Mouse (Mus musculus) liver, embryonic 11.5 days (tissue): ENCODE measurements around the gene Agrp. TPM values are rescaled to one million over a fixed set of nuclear protein-coding genes. Genes with fewer than 3 reads are reported as not detected.
A peak's percentile ranks its signal among the peaks of the same experiment; 100 is the strongest.

Source experiments
- ATAC-seq: fragments of 200-750 bp; cut with Nextera tagmentation; replicated peaks from 2 replicates; pipeline ENCODE4 v1.8.0; 2017; ENCODE audit warnings: moderate number of reproducible peaks, mild to moderate bottlenecking, moderate TSS enrichment, moderate library complexity; ENCODE audit not compliant: low FRiP score
- DNase-seq: peaks from one replicate; pipeline ENCODE4 v3.0.0-alpha.2; 2017; ENCODE audit warnings: low spot score
- H3K27ac ChIP-seq: fragments of 300-500 bp; sonication (generic); 2 replicates; pipeline ENCODE4 v1.5.1; 2014; ENCODE audit warnings: mild to moderate bottlenecking, low read depth, low read length, control low read depth
- H3K27me3 ChIP-seq: fragments of 300-500 bp; sonication (generic); replicated peaks from 2 replicates; pipeline ENCODE4 v1.6.1; 2014; ENCODE audit warnings: low read length, mixed read lengths; ENCODE audit not compliant: control insufficient read depth, insufficient read depth
- H3K36me3 ChIP-seq: fragments of 300-500 bp; sonication (generic); 2 replicates; pipeline ENCODE4 v1.6.1; 2014; ENCODE audit warnings: mild to moderate bottlenecking, low read length, moderate library complexity, mixed read lengths; ENCODE audit not compliant: control insufficient read depth, insufficient read depth
- H3K4me1 ChIP-seq: fragments of 300-500 bp; sonication (generic); replicated peaks from 2 replicates; pipeline ENCODE4 v1.6.1; 2014; ENCODE audit warnings: low read length, mixed read lengths; ENCODE audit not compliant: control insufficient read depth, insufficient read depth
- H3K4me2 ChIP-seq: fragments of 300-500 bp; sonication (generic); 2 replicates; pipeline ENCODE4 v1.6.1; 2014; ENCODE audit warnings: mild to moderate bottlenecking, control low read depth, moderate library complexity
- H3K4me3 ChIP-seq: fragments of 300-500 bp; sonication (generic); 2 replicates; pipeline ENCODE4 v1.5.1; 2014; ENCODE audit warnings: low read depth, low read length, control low read depth
- H3K9ac ChIP-seq: fragments of 300-500 bp; sonication (generic); 2 replicates; pipeline ENCODE4 v1.6.1; 2014; ENCODE audit warnings: low read depth, low read length, control low read depth
- H3K9me3 ChIP-seq: fragments of 300-500 bp; sonication (generic); 2 replicates; pipeline ENCODE4 v1.6.1; 2016; ENCODE audit warnings: low read length, inconsistent platforms, mixed read lengths; ENCODE audit not compliant: control insufficient read depth
- WGBS: fragments of 180-500 bp; shearing (Covaris S2); extraction: QIAGEN DNeasy Blood & Tissue Kit; methylation state at CpG from one replicate; pipeline ENCODE4 v1.1.7; 2014; 5-methylcytosine and 5-hydroxymethylcytosine counted together
- polyA plus RNA-seq: library from polyadenylated mRNA; unstranded; fragments of >200 nt; fragmentation: Nextera tagmentation; extraction: Ambion mirVana; gene quantifications from 2 replicates; pipeline ENCODE4 v1.2.1, GENCODE M21; 2014

Gene Agrp
- 0.53 TPM in 1 of 2 replicates, not detected in the other for polyA plus RNA-seq

- under 1% methylated on average over 63 of the region's 63 CpGs for WGBS
- no peaks in the 10 kb centered on the region for H3K36me3 ChIP-seq
- ATAC-seq (peak; percentile 21), DNase-seq (peak; percentile 72)
- H3K4me3 ChIP-seq: peak within 1 kb of the TSS; percentile 93
- H3K9me3 ChIP-seq: no peaks in the 10 kb centered on the region
- no peaks in the 10 kb centered on the region for H3K27me3 ChIP-seq
- peaks cover 17% of the 10 kb centered on the region for H3K4me1 ChIP-seq
- H3K9ac ChIP-seq: peak within 1 kb of the TSS; percentile 93
- peak within 1 kb of the TSS; percentile 83 for H3K4me2 ChIP-seq
- H3K27ac ChIP-seq: peak within 1 kb of the TSS; percentile 100
These were observed at the start of gene Agrp for GRCm38 (mm10) chr8:105636963-105637510. Agrp (minus strand) TSS chr8:105637393.

DNA sequence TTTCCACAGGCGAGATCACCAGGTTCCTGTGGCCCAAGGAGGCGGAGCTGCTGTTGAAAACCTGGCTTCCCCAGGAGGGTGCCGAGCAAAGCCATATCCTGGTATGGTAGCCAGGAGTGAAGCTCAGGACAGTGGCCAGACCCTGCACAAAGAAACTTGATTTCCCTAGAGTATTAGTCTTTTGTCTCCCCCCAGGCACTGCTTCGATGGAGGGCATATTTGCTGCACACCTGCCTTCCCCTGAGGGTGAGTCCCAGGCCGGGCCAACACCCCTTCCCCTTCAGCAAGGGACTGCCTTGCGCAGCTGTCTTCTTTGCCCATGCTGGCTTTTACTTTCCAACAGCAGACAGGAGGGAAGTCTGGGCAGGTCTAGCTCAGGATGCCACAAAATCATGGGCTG lies 49.4 kb upstream of the Agrp start:
- Histone ChIP-seq H3K4me2 (no peak overlapping the region), H3K9me3 (no peaks in the 10 kb centered on the region), H3K9ac (no peak overlapping the region), H3K27ac (no peak overlapping the region), H3K27me3 (no peaks in the 10 kb centered on the region), H3K4me3 (no peak overlapping the region), H3K36me3 (peaks cover 15% of the 10 kb centered on the region; the same call in 1 of the 2 replicates), H3K4me1 (peaks cover 10% of the 10 kb centered on the region)
- no peak for ATAC-seq
- DNase-seq: no peak
- WGBS: 68% methylated on average over 6 of the region's 6 CpGs

GRCm38 (mm10) chr8:105685796-105686308 lies 48.7 kb upstream of the Agrp start, which contains the start of gene Carmil2:
Carmil2 (plus strand) TSS chr8:105686274.
- H3K9ac ChIP-seq: no peak within 1 kb of the TSS
- H3K9me3 ChIP-seq: no peaks in the 10 kb centered on the region
- H3K4me1 ChIP-seq: peaks cover 10% of the 10 kb centered on the region
- DNase-seq (no peak), ATAC-seq (peak; percentile 54; the same call in 1 of the 2 replicates)
- peaks cover 18% of the 10 kb centered on the region for H3K36me3 ChIP-seq
- peak within 1 kb of the TSS; percentile 51 for H3K4me2 ChIP-seq
- H3K4me3 ChIP-seq: peak within 1 kb of the TSS; percentile 18; the same call in 1 of the 2 replicates
- 6% methylated on average over 26 of the region's 26 CpGs for WGBS
- no peak within 1 kb of the TSS for H3K27ac ChIP-seq
- H3K27me3 ChIP-seq: no peaks in the 10 kb centered on the region

DNA sequence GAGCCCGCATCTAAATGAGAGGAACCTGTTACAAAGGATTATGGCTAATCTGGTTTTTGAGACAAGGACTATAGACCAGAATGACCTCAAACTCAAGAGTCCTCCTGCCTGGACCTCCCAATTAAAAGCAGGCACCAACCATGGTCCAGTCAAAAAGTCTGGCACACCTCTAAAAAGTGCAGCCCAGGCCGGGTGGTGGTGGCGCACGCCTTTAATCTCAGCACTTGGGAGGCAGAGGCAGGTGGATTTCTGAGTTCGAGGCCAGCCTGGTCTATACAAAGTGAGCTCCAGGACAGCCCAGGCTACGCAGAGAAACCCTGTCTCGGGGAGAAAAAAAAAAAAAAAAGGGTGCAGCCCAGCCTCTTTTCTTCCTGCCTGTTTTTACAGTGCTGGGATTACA lies 48.1 kb upstream of the Agrp start:
- Histone ChIP-seq H3K4me2 (peak overlapping the region; percentile 51; the same call in 1 of the 2 replicates), H3K9ac (no peak overlapping the region), H3K9me3 (no peaks in the 10 kb centered on the region), H3K4me3 (no peak overlapping the region), H3K27me3 (no peaks in the 10 kb centered on the region), H3K36me3 (peaks cover 22% of the 10 kb centered on the region), H3K27ac (no peak overlapping the region), H3K4me1 (peaks cover 10% of the 10 kb centered on the region)
- WGBS: 66% methylated on average over 7 of the region's 7 CpGs
- DNase-seq: no peak
- 0 out of 2 replicates have a peak, but pooled peaks have one; percentile 4 for ATAC-seq

DNA sequence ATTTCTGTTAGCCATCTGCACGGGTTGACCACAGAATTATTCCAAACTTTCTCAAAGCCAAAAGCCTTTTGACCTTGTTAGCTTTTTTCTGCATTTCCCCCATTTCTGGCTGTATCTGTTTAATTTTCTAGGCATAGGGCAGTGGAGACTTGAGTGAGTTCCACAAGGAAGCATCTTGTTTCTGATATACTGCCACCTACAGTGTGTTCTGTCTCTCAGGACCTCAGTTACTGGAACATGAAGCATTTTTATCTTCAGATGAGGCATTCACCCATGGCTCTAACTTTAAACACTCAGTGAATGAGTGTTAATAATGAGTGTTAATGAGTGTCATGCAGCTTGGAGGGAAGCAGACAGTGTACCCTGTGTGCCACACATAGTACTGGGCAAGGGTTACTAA lies 40.7 kb upstream of the Agrp start:
- H3K4me2 ChIP-seq: no peak overlapping the region
- H3K4me3 ChIP-seq: no peak overlapping the region
- no peaks in the 10 kb centered on the region for H3K27me3 ChIP-seq
- DNase-seq (no peak), ATAC-seq (no peak)
- WGBS: 81% methylated on average over 1 of the region's 1 CpGs
- peaks cover 58% of the 10 kb centered on the region for H3K36me3 ChIP-seq
- no peaks in the 10 kb centered on the region for H3K9me3 ChIP-seq
- no peak overlapping the region for H3K9ac ChIP-seq
- H3K4me1 ChIP-seq: no peaks in the 10 kb centered on the region
- H3K27ac ChIP-seq: no peak overlapping the region

DNA sequence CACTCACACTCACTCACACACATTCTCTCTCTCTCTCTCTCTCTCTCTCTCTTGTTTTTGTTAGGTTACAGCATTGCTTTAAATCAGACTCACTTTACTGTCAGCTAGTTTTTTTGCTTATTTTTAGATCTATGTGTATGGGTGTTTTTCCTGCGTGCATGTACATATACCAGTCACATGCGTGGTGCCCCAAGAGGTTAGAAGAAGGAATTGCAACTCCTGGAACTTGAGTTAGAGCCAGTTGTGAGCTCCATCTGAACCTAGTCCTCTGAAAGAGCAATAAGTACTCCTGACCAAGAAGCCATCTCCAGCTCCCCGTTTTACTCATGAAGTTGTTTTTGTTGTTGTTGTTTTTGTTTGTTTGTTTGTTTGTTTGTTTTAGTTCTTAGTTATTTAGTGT lies 24.0 kb upstream of the Agrp start:
- 78% methylated on average over 3 of the region's 3 CpGs for WGBS
- Histone ChIP-seq H3K4me1 (no peaks in the 10 kb centered on the region), H3K27ac (no peak overlapping the region), H3K27me3 (no peaks in the 10 kb centered on the region), H3K9ac (no peak overlapping the region), H3K4me2 (no peak overlapping the region), H3K4me3 (no peak overlapping the region), H3K36me3 (peaks cover 18% of the 10 kb centered on the region), H3K9me3 (no peaks in the 10 kb centered on the region)
- ATAC-seq (no peak), DNase-seq (no peak)

DNA sequence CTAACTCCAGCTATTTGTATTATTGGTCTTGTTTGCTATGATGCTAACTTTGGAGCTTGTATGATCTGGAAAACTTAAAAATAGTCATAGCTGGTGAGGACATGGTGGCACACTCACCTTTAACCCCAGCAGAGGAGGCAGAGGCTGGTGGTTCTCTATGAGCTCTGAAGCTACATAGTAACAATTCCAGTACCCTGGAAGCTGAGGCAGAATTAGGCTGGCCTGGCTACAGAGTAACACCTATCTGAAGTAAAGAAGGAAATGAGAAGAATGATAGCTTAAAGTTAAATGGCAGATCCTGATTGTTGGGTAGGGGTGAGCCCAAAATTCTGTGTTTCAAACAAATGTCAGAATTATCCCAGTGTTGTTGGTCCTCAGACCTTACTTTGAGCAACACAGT lies 20.4 kb upstream of the Agrp start:
- ATAC-seq (no peak), DNase-seq (no peak)
- Histone ChIP-seq H3K4me3 (no peak overlapping the region), H3K4me1 (no peaks in the 10 kb centered on the region), H3K27me3 (no peaks in the 10 kb centered on the region), H3K36me3 (peaks cover 2% of the 10 kb centered on the region; the same call in 1 of the 2 replicates), H3K9me3 (no peaks in the 10 kb centered on the region), H3K4me2 (no peak overlapping the region), H3K9ac (no peak overlapping the region), H3K27ac (no peak overlapping the region)

DNA sequence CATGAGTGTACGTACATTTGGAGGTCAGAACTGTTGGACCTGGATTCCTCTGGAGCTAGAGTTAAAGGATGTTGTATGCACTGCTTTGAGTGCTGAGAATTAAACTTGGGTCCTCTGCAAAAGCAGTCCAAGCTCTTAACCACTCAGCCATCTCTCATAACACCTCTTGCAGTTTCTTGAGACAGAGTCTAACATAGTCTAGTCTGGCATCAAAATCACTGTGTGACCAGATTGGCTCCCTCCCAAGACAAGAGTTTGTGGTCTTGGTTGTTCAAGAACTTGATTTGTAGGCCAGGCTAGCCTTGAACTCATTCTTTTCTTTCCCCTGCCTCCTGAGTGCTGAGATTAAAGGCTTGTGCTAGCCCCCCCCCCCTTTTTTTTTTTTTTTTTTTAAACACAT lies 11.7 kb upstream of the Agrp start:
- WGBS: 96% methylated on average over 1 of the region's 1 CpGs
- H3K4me2 ChIP-seq: no peak overlapping the region
- peaks cover 23% of the 10 kb centered on the region for H3K36me3 ChIP-seq
- no peaks in the 10 kb centered on the region for H3K27me3 ChIP-seq
- H3K9ac ChIP-seq: no peak overlapping the region
- no peak for ATAC-seq
- H3K27ac ChIP-seq: no peak overlapping the region
- DNase-seq: no peak
- no peaks in the 10 kb centered on the region for H3K4me1 ChIP-seq
- no peak overlapping the region for H3K4me3 ChIP-seq
- H3K9me3 ChIP-seq: no peaks in the 10 kb centered on the region

GRCm38 (mm10) chr8:105645205-105645604 lies 8.0 kb upstream of the Agrp start:
- Histone ChIP-seq H3K9me3 (no peaks in the 10 kb centered on the region), H3K4me3 (no peak overlapping the region), H3K4me2 (no peak overlapping the region), H3K4me1 (no peaks in the 10 kb centered on the region; the same call in 1 of the 2 replicates), H3K36me3 (peaks cover 23% of the 10 kb centered on the region), H3K27me3 (no peaks in the 10 kb centered on the region), H3K9ac (no peak overlapping the region), H3K27ac (no peak overlapping the region)
- no peak for ATAC-seq
- no peak for DNase-seq
- 97% methylated on average over 1 of the region's 1 CpGs for WGBS
